Mouse (Mus musculus): Measurements from ENCODE around the gene Cdk4.
A peak's percentile ranks its signal among the peaks of the same experiment; 100 is the strongest.

The Cdk4 gene

GRCm38 (mm10) chr10:127063239-127063872 is at the start of gene Cdk4:
TSS of gene Cdk4 (plus strand) at chr10:127063534.
- peak; percentile 97 to 98 for DNase-seq (ENCODE audit: low spot score in 2 of 2)

DNA sequence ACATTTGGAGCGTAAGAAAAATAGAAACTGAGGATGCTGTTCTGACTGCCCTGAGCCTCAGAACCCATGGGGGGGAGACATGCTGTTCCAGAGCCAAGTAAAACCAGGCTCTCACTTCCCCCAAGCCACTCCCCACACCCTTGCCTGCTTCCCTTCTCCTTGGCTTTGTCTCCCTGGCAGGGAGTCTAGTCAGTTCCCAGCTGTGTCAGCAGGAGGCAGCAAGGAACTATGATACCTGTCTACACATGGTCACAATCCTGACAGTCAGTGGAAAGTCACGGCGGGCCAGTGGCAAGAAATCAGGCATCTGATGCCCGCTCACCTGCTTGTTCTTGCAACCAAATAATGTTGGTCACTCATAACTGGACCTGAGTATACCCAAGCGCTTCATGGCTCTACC is 46.8 kb upstream of the Cdk4 start:
- DNase-seq (ENCODE audit: low spot score in 2 of 2) = no peak

DNA sequence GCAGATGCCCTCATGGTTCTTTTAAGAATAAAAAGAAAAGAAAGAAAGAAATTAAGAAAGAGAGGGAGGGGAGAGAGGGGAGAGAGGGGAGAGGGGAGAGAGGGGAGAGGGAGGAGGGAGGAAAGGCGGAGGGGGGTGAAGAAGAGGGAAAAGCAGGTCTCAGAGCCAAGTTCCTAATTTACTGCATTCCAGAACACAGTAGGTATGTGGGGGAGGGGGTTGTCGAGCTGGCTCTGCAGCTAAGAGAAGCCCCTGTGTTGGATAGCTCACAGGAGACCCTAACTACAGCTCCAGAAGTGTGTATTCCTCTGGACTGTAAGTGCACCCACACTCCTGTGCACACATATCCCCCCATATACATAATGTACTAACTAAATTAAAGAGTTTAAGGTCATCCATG is 46.3 kb upstream of the Cdk4 start:
- no peak for DNase-seq (ENCODE audit: low spot score in 2 of 2)

DNA sequence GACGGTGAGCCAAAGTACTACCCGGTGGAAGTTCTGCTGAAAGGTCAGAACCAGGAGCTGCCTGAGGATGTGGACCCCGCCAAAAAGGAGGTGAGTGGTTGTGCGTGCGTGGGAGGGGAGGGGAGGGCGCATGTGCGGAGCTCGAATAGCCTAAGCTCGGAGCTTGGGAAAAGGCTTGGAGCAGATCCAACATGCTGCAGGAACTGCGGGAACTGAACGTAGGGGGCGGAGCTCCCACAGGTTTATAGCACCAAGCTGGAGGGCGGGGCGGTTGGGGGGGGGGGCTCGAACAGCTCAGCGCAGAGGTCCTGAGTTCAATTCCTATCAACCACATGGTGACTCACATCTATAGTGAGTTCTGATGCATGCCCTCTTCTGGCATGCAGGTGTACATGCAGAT is 44.9 kb upstream of the Cdk4 start:
- no peak for DNase-seq (ENCODE audit: low spot score in 2 of 2)

DNA sequence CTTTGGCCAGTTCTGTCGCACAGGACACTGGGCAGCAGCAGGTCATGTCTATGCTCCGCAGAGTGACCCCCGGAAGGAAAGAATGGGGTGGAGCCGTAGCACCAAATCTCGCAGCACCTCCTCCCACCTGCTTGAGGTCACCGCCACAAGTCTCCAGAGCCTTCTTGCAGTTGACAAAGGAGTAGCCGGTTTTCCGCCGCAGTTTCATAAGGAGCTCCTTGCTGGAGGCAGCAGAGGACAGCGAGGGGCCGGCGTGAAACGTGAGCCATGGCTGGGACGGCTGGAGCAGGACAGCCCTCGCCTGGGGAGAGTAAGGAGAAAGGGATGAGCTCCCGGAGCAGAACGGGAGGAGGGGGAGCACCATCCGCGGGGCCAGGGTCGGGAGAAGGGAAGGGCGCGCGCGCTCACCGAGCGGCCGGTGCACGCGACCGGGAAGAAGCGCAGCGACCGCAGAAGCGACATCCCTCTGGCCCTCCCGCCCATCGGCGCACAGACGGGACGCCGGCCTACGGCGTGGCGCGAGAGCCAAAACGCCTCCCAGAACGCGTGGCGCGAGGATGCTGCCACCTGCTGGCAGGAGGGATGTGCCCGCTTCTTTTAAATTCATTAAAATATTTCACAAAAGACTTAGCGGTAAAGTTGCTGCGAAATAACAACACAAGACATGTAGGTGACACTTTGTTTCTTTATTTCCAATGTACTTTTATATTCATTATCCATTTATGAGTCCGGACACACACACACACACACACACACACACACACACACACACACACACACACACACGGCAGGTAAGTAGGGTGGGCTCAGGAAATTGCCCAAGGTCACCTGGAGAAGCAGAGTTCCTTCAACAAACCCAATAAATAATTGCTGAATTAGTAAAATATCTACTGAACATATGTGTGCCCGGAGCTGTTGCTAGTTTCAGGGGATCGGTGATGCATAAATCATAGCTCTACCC is 32.7 kb upstream of the Cdk4 start, which contains the start of gene Tsfm:
Gene Tsfm (minus strand): TSS at position 505 of the 961 bp plus-strand sequence.
- DNase-seq (ENCODE audit: low spot score in 2 of 2) = peak; percentile 46 to 90

GRCm38 (mm10) chr10:127033301-127033741 is 30.0 kb upstream of the Cdk4 start:
- DNase-seq (ENCODE audit: low spot score in 2 of 2) = no peak

GRCm38 (mm10) chr10:127036273-127036672 is 27.1 kb upstream of the Cdk4 start:
- DNase-seq (ENCODE audit: low spot score in 2 of 2) = no peak

- no peak for DNase-seq (ENCODE audit: low spot score in 2 of 2)
Measured at GRCm38 (mm10) chr10:127037641-127038040, 25.7 kb upstream of the Cdk4 start.

GRCm38 (mm10) chr10:127040569-127041214 is 22.6 kb upstream of the Cdk4 start:
- peak in 1 of 2 experiments; percentile 50 for DNase-seq (ENCODE audit: low spot score in 2 of 2)

GRCm38 (mm10) chr10:127041274-127041766 is 22.0 kb upstream of the Cdk4 start, which contains the start of the genes Mettl1 and Eef1akmt3:
TSS of gene Mettl1 (plus strand) at chr10:127041414.
TSS of gene Eef1akmt3 (minus strand) at chr10:127041513.
- no peak for DNase-seq (ENCODE audit: low spot score in 2 of 2)

DNA sequence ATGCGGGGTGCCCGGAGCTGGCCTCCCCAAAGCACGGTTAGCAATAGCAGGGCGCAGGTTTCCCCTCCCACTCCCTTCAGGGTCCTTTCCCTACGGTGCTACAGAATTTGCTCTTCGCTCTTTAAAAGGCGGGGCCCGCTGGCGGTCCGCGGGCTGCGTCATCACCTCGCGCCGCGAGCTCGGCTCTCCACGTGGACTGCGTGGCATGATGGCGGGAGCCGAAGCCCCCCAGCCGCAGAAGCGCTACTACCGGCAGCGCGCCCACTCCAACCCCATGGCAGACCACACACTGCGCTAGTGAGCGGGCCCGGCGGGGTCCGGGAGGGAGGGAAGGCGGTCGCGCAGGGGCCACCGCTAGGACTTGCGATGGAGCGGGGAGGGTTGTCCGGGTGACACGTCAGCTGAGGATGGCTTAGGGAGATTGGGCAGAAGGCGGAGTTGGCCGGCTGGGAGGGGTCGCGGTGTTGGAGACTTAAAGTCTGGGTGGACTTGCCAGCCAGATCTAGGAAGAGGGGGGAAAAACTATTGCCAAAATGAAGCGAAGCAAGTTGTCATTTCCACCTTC is 21.5 kb upstream of the Cdk4 start:
- peak; percentile 62 to 89 for DNase-seq (ENCODE audit: low spot score in 2 of 2)

DNA sequence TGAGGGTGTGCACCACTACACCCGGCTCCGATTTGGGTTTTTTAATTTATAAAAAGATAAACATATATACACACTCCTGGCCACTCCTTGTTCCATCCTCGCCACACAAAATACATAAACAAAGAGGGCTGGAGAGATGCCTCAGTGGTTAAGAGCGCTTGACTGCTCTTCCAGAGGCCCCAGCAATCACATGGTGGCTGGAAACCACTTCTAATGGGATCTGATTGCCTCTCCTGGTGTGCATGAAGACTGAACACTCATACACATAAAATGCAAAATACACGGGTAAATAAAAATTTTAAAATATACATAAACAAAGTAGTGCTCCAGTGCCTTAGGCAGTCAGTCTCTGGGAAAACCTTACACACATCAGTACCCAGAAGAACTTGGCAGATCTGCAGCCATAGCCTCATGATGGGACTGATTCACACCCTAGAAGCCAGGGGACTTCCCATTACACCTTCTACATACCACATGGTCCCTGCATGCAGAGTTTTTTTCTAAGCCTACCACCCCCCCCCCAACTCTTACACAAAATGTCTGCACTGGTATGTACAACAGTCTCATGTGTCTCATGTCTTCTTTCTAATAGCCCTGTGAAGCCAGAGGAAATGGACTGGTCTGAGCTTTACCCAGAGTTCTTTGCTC is 20.7 kb upstream of the Cdk4 start:
- no peak for DNase-seq (ENCODE audit: low spot score in 2 of 2)

DNA sequence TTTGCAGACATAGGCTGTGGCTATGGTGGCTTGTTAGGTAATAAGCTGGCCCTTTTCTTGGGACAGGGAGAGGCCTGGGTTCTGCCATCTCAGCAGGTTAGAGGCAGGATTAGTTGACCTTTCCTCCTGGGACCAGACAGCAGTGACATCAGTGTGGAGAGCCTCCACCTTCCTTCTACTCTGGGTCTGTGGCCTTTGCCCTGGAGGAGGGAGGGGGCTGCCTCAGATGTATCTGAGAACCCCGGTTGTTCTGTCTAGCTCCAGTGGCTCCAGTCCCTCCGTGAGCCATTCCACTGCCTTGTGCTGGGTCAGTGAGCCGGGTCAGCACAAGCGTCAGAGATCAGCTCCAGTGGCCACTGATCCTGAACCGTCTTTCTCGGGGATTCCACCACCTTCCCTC is 20.1 kb upstream of the Cdk4 start:
- DNase-seq (ENCODE audit: low spot score in 2 of 2) = no peak

DNA sequence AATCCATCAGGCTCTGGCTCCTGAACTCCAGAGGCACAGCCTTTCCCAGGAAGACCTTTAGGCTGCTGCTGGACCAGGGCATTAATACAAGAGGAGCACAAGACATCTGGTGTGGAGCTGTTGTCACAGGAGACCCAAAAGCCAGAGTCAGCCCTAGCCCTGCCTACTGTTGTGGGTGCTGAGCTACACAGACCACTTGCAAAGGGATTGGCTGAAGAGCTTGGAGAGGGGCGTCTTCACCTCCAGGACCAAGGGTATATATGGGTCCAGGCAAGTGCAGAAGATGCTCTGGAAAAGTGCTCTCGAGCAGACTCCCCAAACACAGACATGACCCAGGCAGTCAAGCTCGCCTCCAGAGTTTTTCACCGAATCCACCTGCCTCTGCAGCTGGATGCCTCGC is 15.4 kb upstream of the Cdk4 start, which contains the start of gene Cyp27b1:
Gene Cyp27b1 (plus strand): TSS at position 297 of the 400 bp plus-strand sequence.
- DNase-seq (ENCODE audit: low spot score in 2 of 2) = no peak

GRCm38 (mm10) chr10:127048608-127049394 is 14.5 kb upstream of the Cdk4 start:
- DNase-seq (ENCODE audit: low spot score in 2 of 2) = no peak

GRCm38 (mm10) chr10:127049395-127050118 is 13.8 kb upstream of the Cdk4 start:
- DNase-seq (ENCODE audit: low spot score in 2 of 2) = no peak

- DNase-seq (ENCODE audit: low spot score in 2 of 2) = no peak
Measured at GRCm38 (mm10) chr10:127050119-127050474, 13.2 kb upstream of the Cdk4 start.

GRCm38 (mm10) chr10:127054646-127055045 is 8.7 kb upstream of the Cdk4 start:
- no peak for DNase-seq (ENCODE audit: low spot score in 2 of 2)

- no peak for DNase-seq (ENCODE audit: low spot score in 2 of 2)
Measured at GRCm38 (mm10) chr10:127055406-127055805, 7.9 kb upstream of the Cdk4 start.

DNA sequence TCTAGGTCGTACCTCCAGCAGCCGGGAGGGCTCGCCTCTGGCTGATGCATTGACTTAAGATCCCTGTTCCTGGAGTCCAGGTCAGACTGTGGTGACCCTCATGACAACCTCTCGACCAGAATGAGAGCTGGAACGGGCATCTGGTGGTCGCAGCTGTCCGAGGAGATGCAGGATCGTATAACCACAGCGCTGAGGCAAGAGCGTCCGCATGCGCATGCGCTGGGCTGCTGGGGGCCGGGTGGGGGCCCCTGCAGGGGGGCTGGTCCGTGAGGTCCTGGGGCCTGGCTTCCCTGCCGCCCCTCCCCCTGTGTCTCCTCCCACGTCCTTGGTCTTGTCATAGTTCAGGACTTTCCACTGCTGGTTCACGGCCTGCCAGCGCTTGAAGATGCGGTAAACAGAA is 6.8 kb upstream of the Cdk4 start:
- no peak for DNase-seq (ENCODE audit: low spot score in 2 of 2)
